Mouse (Mus musculus): ENCODE results near the gene Olah. TPM values are rescaled to one million over a fixed set of nuclear protein-coding genes. Genes with fewer than 3 reads are reported as not detected.

The Olah gene
- polyA plus RNA-seq, 1 experiment, result not detected

- Histone ChIP-seq H3K79me2 (ENCODE audit: control insufficient read depth, insufficient read depth) (peaks cover 19% of the 10 kb centered on the region), H3K4me3 (no peak overlapping the region), H3K4me2 (ENCODE audit: low read depth) (no peak overlapping the region), H3ac (ENCODE audit: control insufficient read depth, insufficient read length) (no peak overlapping the region), H3K36me3 (ENCODE audit: control insufficient read depth, insufficient read depth) (peaks cover 62% of the 10 kb centered on the region), H3K27me3 (ENCODE audit: control insufficient read depth, insufficient read depth, insufficient read length) (no peaks in the 10 kb centered on the region)
- TF ChIP-seq MYOG (IDR thresholded peaks at IDR 0.05; ENCODE audit: control insufficient read depth in 1 of 3, insufficient read depth in 1 of 3, insufficient read length in 2 of 3, low read depth in 2 of 3), result peak in 1 of 3 experiments; percentile 31
- no peak for TF ChIP-seq SRF (IDR thresholded peaks at IDR 0.05; ENCODE audit: control insufficient read depth, insufficient read length, low read depth)
Measured at GRCm38 (mm10) chr2:3326547-3326946, 70.5 kb downstream of the Olah start.

GRCm38 (mm10) chr2:3324381-3325130 is 72.5 kb downstream of the Olah start:
- TF ChIP-seq MYOD1 (IDR thresholded peaks at IDR 0.05; ENCODE audit: control insufficient read depth in 1 of 3, insufficient read length in 2 of 3, low read depth in 2 of 3) (no peak), USF1 (IDR thresholded peaks at IDR 0.05; ENCODE audit: low read depth) (no peak), MAX (IDR thresholded peaks at IDR 0.05; ENCODE audit: low read depth) (no peak), TCF3 (IDR thresholded peaks at IDR 0.05; ENCODE audit: insufficient read length, low read depth) (no peak), SRF (IDR thresholded peaks at IDR 0.05; ENCODE audit: control insufficient read depth, insufficient read length, low read depth) (no peak), REST (IDR thresholded peaks at IDR 0.05; ENCODE audit: insufficient read depth, insufficient read length) (no peak), CEBPB (IDR thresholded peaks at IDR 0.05; ENCODE audit: insufficient read depth, poor library complexity, severe bottlenecking) (no peak), MYOG (IDR thresholded peaks at IDR 0.05; ENCODE audit: control insufficient read depth in 1 of 3, insufficient read depth in 1 of 3, insufficient read length in 2 of 3, low read depth in 2 of 3) (no peak), E2F4 (IDR thresholded peaks at IDR 0.05; ENCODE audit: insufficient read depth) (no peak), POLR2AphosphoS2 (IDR thresholded peaks at IDR 0.05; ENCODE audit: insufficient read length, low read depth) (no peak), POLR2A (IDR thresholded peaks at IDR 0.05; ENCODE audit: insufficient read length, low read depth) (no peak), TCF12 (IDR thresholded peaks at IDR 0.05; ENCODE audit: insufficient read depth, poor library complexity, severe bottlenecking) (no peak)

GRCm38 (mm10) chr2:3323132-3323531 is 73.9 kb downstream of the Olah start:
- H3K4me3 ChIP-seq, result no peak overlapping the region
- TF ChIP-seq TCF12 (IDR thresholded peaks at IDR 0.05; ENCODE audit: insufficient read depth, poor library complexity, severe bottlenecking) (no peak), USF1 (IDR thresholded peaks at IDR 0.05; ENCODE audit: low read depth) (peak; percentile 5)

More at GRCm38 (mm10) chr2:3324381-3325130, 72.5 kb downstream of the Olah start:
- Histone ChIP-seq H3ac (ENCODE audit: control insufficient read depth, insufficient read length) (no peak overlapping the region), H3K4me2 (ENCODE audit: low read depth) (no peak overlapping the region), H3K27me3 (ENCODE audit: control insufficient read depth, insufficient read depth, insufficient read length) (no peaks in the 10 kb centered on the region), H3K79me2 (ENCODE audit: control insufficient read depth, insufficient read depth) (no peaks in the 10 kb centered on the region), H3K4me3 (no peak overlapping the region), H3K36me3 (ENCODE audit: control insufficient read depth, insufficient read depth) (peaks cover 60% of the 10 kb centered on the region)

GRCm38 (mm10) chr2:3305426-3306025 is 91.5 kb downstream of the Olah start:
- Histone ChIP-seq H3K27me3 (ENCODE audit: control insufficient read depth, insufficient read depth, insufficient read length) (no peaks in the 10 kb centered on the region), H3K79me2 (ENCODE audit: control insufficient read depth, insufficient read depth) (peaks cover 52% of the 10 kb centered on the region), H3K4me2 (ENCODE audit: low read depth) (no peak overlapping the region), H3ac (ENCODE audit: control insufficient read depth, insufficient read length) (no peak overlapping the region), H3K4me3 (no peak overlapping the region), H3K36me3 (ENCODE audit: control insufficient read depth, insufficient read depth) (peaks cover 42% of the 10 kb centered on the region)
- TF ChIP-seq SRF (IDR thresholded peaks at IDR 0.05; ENCODE audit: control insufficient read depth, insufficient read length, low read depth), result no peak
- TF ChIP-seq USF1 (IDR thresholded peaks at IDR 0.05; ENCODE audit: low read depth), result no peak
- no peak for TF ChIP-seq TCF3 (IDR thresholded peaks at IDR 0.05; ENCODE audit: insufficient read length, low read depth)
- no peak for TF ChIP-seq POLR2AphosphoS2 (IDR thresholded peaks at IDR 0.05; ENCODE audit: insufficient read length, low read depth)
- no peak for TF ChIP-seq MAX (IDR thresholded peaks at IDR 0.05; ENCODE audit: low read depth)
- no peak for TF ChIP-seq E2F4 (IDR thresholded peaks at IDR 0.05; ENCODE audit: insufficient read depth)
- no peak for TF ChIP-seq TCF12 (IDR thresholded peaks at IDR 0.05; ENCODE audit: insufficient read depth, poor library complexity, severe bottlenecking)
- no peak for TF ChIP-seq POLR2A (IDR thresholded peaks at IDR 0.05; ENCODE audit: insufficient read length, low read depth)
- no peak for TF ChIP-seq CEBPB (IDR thresholded peaks at IDR 0.05; ENCODE audit: insufficient read depth, poor library complexity, severe bottlenecking)
- TF ChIP-seq REST (IDR thresholded peaks at IDR 0.05; ENCODE audit: insufficient read depth, insufficient read length), result no peak
- TF ChIP-seq MYOD1 (IDR thresholded peaks at IDR 0.05; ENCODE audit: control insufficient read depth in 1 of 3, insufficient read length in 2 of 3, low read depth in 2 of 3), result no peak
- no peak for TF ChIP-seq MYOG (IDR thresholded peaks at IDR 0.05; ENCODE audit: control insufficient read depth in 1 of 3, insufficient read depth in 1 of 3, insufficient read length in 2 of 3, low read depth in 2 of 3)

More at GRCm38 (mm10) chr2:3323132-3323531, 73.9 kb downstream of the Olah start:
- Histone ChIP-seq H3ac (ENCODE audit: control insufficient read depth, insufficient read length) (no peak overlapping the region), H3K36me3 (ENCODE audit: control insufficient read depth, insufficient read depth) (peaks cover 54% of the 10 kb centered on the region), H3K79me2 (ENCODE audit: control insufficient read depth, insufficient read depth) (no peaks in the 10 kb centered on the region), H3K4me2 (ENCODE audit: low read depth) (no peak overlapping the region), H3K27me3 (ENCODE audit: control insufficient read depth, insufficient read depth, insufficient read length) (no peaks in the 10 kb centered on the region)

GRCm38 (mm10) chr2:3295826-3296225 is 101.2 kb downstream of the Olah start:
- no peak for TF ChIP-seq POLR2AphosphoS2 (IDR thresholded peaks at IDR 0.05; ENCODE audit: insufficient read length, low read depth)
- no peak for TF ChIP-seq MYOD1 (IDR thresholded peaks at IDR 0.05; ENCODE audit: control insufficient read depth in 1 of 3, insufficient read length in 2 of 3, low read depth in 2 of 3)
- TF ChIP-seq REST (IDR thresholded peaks at IDR 0.05; ENCODE audit: insufficient read depth, insufficient read length), result no peak
- no peak for TF ChIP-seq POLR2A (IDR thresholded peaks at IDR 0.05; ENCODE audit: insufficient read length, low read depth)
- TF ChIP-seq MYOG (IDR thresholded peaks at IDR 0.05; ENCODE audit: control insufficient read depth in 1 of 3, insufficient read depth in 1 of 3, insufficient read length in 2 of 3, low read depth in 2 of 3), result no peak
- TF ChIP-seq TCF12 (IDR thresholded peaks at IDR 0.05; ENCODE audit: insufficient read depth, poor library complexity, severe bottlenecking), result no peak
- TF ChIP-seq TCF3 (IDR thresholded peaks at IDR 0.05; ENCODE audit: insufficient read length, low read depth), result no peak
- TF ChIP-seq USF1 (IDR thresholded peaks at IDR 0.05; ENCODE audit: low read depth), result no peak
- TF ChIP-seq E2F4 (IDR thresholded peaks at IDR 0.05; ENCODE audit: insufficient read depth), result no peak
- Histone ChIP-seq H3K4me2 (ENCODE audit: low read depth) (no peak overlapping the region), H3ac (ENCODE audit: control insufficient read depth, insufficient read length) (no peak overlapping the region), H3K4me3 (no peak overlapping the region), H3K79me2 (ENCODE audit: control insufficient read depth, insufficient read depth) (peaks cover 100% of the 10 kb centered on the region), H3K36me3 (ENCODE audit: control insufficient read depth, insufficient read depth) (no peaks in the 10 kb centered on the region), H3K27me3 (ENCODE audit: control insufficient read depth, insufficient read depth, insufficient read length) (no peaks in the 10 kb centered on the region)

All from myocyte (in vitro differentiated cells).